Mouse (Mus musculus): Measurements from ENCODE around the gene Sirt7.

- no peak for TF ChIP-seq GATA1 (IDR thresholded peaks at IDR 0.05; ENCODE audit: borderline replicate concordance, low read length)
- no peak for TF ChIP-seq FLI1 (IDR thresholded peaks at IDR 0.05; ENCODE audit: low read length)
These were observed 18.0 kb upstream of the Sirt7 start for GRCm38 (mm10) chr11:120642939-120643600.

Measured in megakaryocyte, embryonic 14.5 days (primary cell).